8 mouse cellular contexts compared by ENCODE assay signal in genomic region chr17:17826751-17827657, GRCm38 (mm10). TPM values are rescaled to one million over a fixed set of nuclear protein-coding genes. Genes with fewer than 3 reads are reported as not detected.
A peak's percentile ranks its signal among the peaks of the same experiment; 100 is the strongest.
DNase-seq lines count a peak whose midpoint lies in the region; ATAC-seq and TF ChIP-seq lines count a peak whose summit lies in the region.

Spaca6 (plus strand) TSS chr17:17827158.

- peak; percentile 87 for ATAC-seq in embryonic facial prominence, embryonic 14.5 days (ENCODE audit: low read depth)
- peak; percentile 82 for ATAC-seq in limb, embryonic 13.5 days (ENCODE audit: low FRiP score, low read depth)
- ATAC-seq in midbrain, embryonic 13.5 days, result peak; percentile 86

- peak within 1 kb of the TSS; percentile 88 for H3K4me2 ChIP-seq in embryonic facial prominence, embryonic 14.5 days (ENCODE audit: low read depth, low read length)
- peak within 1 kb of the TSS; percentile 88 for H3K4me2 ChIP-seq in limb, embryonic 13.5 days (replicated peaks)
- H3K4me2 ChIP-seq in midbrain, embryonic 13.5 days (replicated peaks), result peak within 1 kb of the TSS; percentile 94

- no peaks in the 10 kb centered on the region for H3K9me3 ChIP-seq in embryonic facial prominence, embryonic 14.5 days (ENCODE audit: control insufficient read depth, low read length)
- no peaks in the 10 kb centered on the region for H3K9me3 ChIP-seq in limb, embryonic 13.5 days
- no peaks in the 10 kb centered on the region for H3K9me3 ChIP-seq in midbrain, embryonic 13.5 days

- peak within 1 kb of the TSS; percentile 100 for H3K27ac ChIP-seq in embryonic facial prominence, embryonic 14.5 days (replicated peaks; ENCODE audit: low read depth, low read length)
- H3K27ac ChIP-seq in kidney, adult 2 months (ENCODE audit: insufficient read depth, low read depth, low read length), result peak within 1 kb of the TSS; percentile 94
- peak within 1 kb of the TSS; percentile 100 for H3K27ac ChIP-seq in limb, embryonic 13.5 days
- H3K27ac ChIP-seq in midbrain, embryonic 13.5 days, result peak within 1 kb of the TSS; percentile 100

- peaks cover 23% of the 10 kb centered on the region for H3K4me1 ChIP-seq in embryonic facial prominence, embryonic 14.5 days (ENCODE audit: control insufficient read depth, insufficient read depth, low read length)
- H3K4me1 ChIP-seq in kidney, adult 2 months (ENCODE audit: control insufficient read depth, insufficient read depth, low read length), result 0 out of 2 replicates have a peak, but pooled peaks cover 6% of the 10 kb centered on the region
- peaks cover 29% of the 10 kb centered on the region for H3K4me1 ChIP-seq in limb, embryonic 13.5 days
- peaks cover 34% of the 10 kb centered on the region for H3K4me1 ChIP-seq in midbrain, embryonic 13.5 days (replicated peaks)

- peak; percentile 89 for DNase-seq in 3134 (ENCODE audit: extremely low read depth, insufficient read length, low spot score)
- DNase-seq in adrenal gland, postnatal 25 days, result peak; percentile 99
- peak; percentile 96 for DNase-seq in embryonic facial prominence, embryonic 14.5 days (ENCODE audit: low spot score)
- DNase-seq in heart, adult 8-10 months (ENCODE audit: low spot score), result peak; percentile 94
- DNase-seq in kidney, adult 2 months, result peak; percentile 96
- DNase-seq in spleen, postnatal 4 days (ENCODE audit: low spot score in 2 of 2), result peak; percentile 37 to 69

- TF ChIP-seq CTCF in kidney, adult 2 months (conservative IDR thresholded peaks at IDR 0.05; ENCODE audit: insufficient read depth, insufficient read length, low read depth, low read length), result no peak

- H3K4me3 ChIP-seq in embryonic facial prominence, embryonic 14.5 days (ENCODE audit: low read depth, low read length), result peak within 1 kb of the TSS; percentile 77
- H3K4me3 ChIP-seq in kidney, adult 2 months (ENCODE audit: insufficient read depth, low read depth, low read length), result peak within 1 kb of the TSS; percentile 89
- peak within 1 kb of the TSS; percentile 83 for H3K4me3 ChIP-seq in limb, embryonic 13.5 days
- peak within 1 kb of the TSS; percentile 88 for H3K4me3 ChIP-seq in midbrain, embryonic 13.5 days (replicated peaks)

- under 1% methylated on average over 27 of the region's 42 CpGs for WGBS in embryonic facial prominence, embryonic 14.5 days
- WGBS in kidney, adult 2 months, result 1% methylated on average over 40 of the region's 42 CpGs
- 0% methylated on average over 37 of the region's 42 CpGs for WGBS in limb, embryonic 13.5 days
- under 1% methylated on average over 40 of the region's 42 CpGs for whole genome bisulfite sequencing in midbrain, embryonic 13.5 days

- H3K9ac ChIP-seq in embryonic facial prominence, embryonic 14.5 days (ENCODE audit: low read depth, low read length), result peak within 1 kb of the TSS; percentile 87
- H3K9ac ChIP-seq in limb, embryonic 13.5 days, result peak within 1 kb of the TSS; percentile 94
- peak within 1 kb of the TSS; percentile 97 for H3K9ac ChIP-seq in midbrain, embryonic 13.5 days (replicated peaks)

- peaks cover 15% of the 10 kb centered on the region for H3K36me3 ChIP-seq in embryonic facial prominence, embryonic 14.5 days (ENCODE audit: control insufficient read depth, insufficient read depth, low read length)
- H3K36me3 ChIP-seq in kidney, adult 2 months (ENCODE audit: control insufficient read depth, insufficient read depth, low read length), result no peaks in the 10 kb centered on the region
- H3K36me3 ChIP-seq in limb, embryonic 13.5 days, result peaks cover 19% of the 10 kb centered on the region
- peaks cover 13% of the 10 kb centered on the region for H3K36me3 ChIP-seq in midbrain, embryonic 13.5 days

- peak; percentile 97 for TF ChIP-seq POLR2A in kidney, adult 2 months (IDR thresholded peaks at IDR 0.05; ENCODE audit: low read depth, low read length)

- H3K27me3 ChIP-seq in embryonic facial prominence, embryonic 14.5 days (replicated peaks; ENCODE audit: control insufficient read depth, insufficient read depth, low read length), result no peaks in the 10 kb centered on the region
- H3K27me3 ChIP-seq in kidney, adult 2 months (replicated peaks; ENCODE audit: control insufficient read depth, insufficient read depth, low read length), result no peaks in the 10 kb centered on the region
- no peaks in the 10 kb centered on the region for H3K27me3 ChIP-seq in limb, embryonic 13.5 days
- H3K27me3 ChIP-seq in midbrain, embryonic 13.5 days, result no peaks in the 10 kb centered on the region

RNA-seq across cellular contexts. Expression of gene Spaca6, which starts in this region (rescaled TPM):
- 82.8 and 108 TPM in 2 replicates for total RNA-seq in adrenal gland, postnatal 25 days (2021)
- 15.6 and 20.3 TPM in 2 replicates for polyA plus RNA-seq in embryonic facial prominence, embryonic 14.5 days (2014; fragmentation: Nextera tagmentation; extraction: Ambion mirVana)
- total RNA-seq in heart, adult 8-10 months (2022), result 10 to 100 TPM in 2 of 4 experiments, 1 to 10 TPM in 2; 8.9 to 14.9 (median 10.6) TPM
- 43.9 and 49.0 TPM in 2 replicates for polyA plus RNA-seq in kidney, adult 2 months (2012; rRNA removed)
- polyA plus RNA-seq in limb, embryonic 13.5 days (2015; fragmentation: Nextera tagmentation; extraction: Ambion mirVana), result 56.0 and 59.7 TPM in 2 replicates
- 39.4 and 41.2 TPM in 2 replicates for polyA plus RNA-seq in midbrain, embryonic 13.5 days (2015; fragmentation: Nextera tagmentation; extraction: Ambion mirVana)

Comparison
In these comparisons a context has a peak if more than half of its experiments do, and no peak if none do; other contexts are left out.
1. Peak in every context shown above with its lines: DNase-seq, ATAC-seq, H3K4me3 ChIP-seq and H3K27ac ChIP-seq.